Mouse (Mus musculus) heart, embryonic 14.5 days (tissue): Measurements from ENCODE around the gene Sel1l3. TPM values are rescaled to one million over a fixed set of nuclear protein-coding genes. Genes with fewer than 3 reads are reported as not detected.

Experiments
- ATAC-seq: fragments of 200-750 bp; cut with Nextera tagmentation; 2 replicates; pipeline ENCODE4 v1.8.0; 2017; ENCODE audit warnings: low read depth, moderate TSS enrichment; ENCODE audit not compliant: insufficient number of reproducible peaks, insufficient read depth, low FRiP score
- H3K27ac ChIP-seq, 2 experiments: fragments of 200-500 bp in 1 of 2; fragments of 300-500 bp in 1 of 2; sonication (generic) in 1 of 2; replicated peaks in 1 of 2; 2 replicates each; pipeline ENCODE4 v1.5.1; 2012 to 2014; ENCODE audit warnings: low read depth in 2 of 2, low read length in 2 of 2, control low read depth in 1 of 2, mild to moderate bottlenecking in 1 of 2, mixed read lengths in 1 of 2; ENCODE audit not compliant: control insufficient read depth in 1 of 2, insufficient read depth in 1 of 2
- H3K27me3 ChIP-seq: fragments of 300-500 bp; sonication (generic); 2 replicates; pipeline ENCODE4 v1.6.1; 2014; ENCODE audit warnings: mild to moderate bottlenecking, low read length, control low read depth; ENCODE audit not compliant: control insufficient read depth, insufficient read depth
- H3K36me3 ChIP-seq: fragments of 300-500 bp; sonication (generic); 2 replicates; pipeline ENCODE4 v1.6.1; 2014; ENCODE audit warnings: mild to moderate bottlenecking, control low read depth, low read length, mixed read lengths; ENCODE audit not compliant: control insufficient read depth, insufficient read depth
- H3K4me1 ChIP-seq, 2 experiments: fragments of 200-500 bp in 1 of 2; fragments of 300-500 bp in 1 of 2; sonication (generic) in 1 of 2; 2 replicates each; pipeline ENCODE4 v1.6.1; 2012 to 2014; ENCODE audit warnings: low read length in 2 of 2, control low read depth in 1 of 2, mixed read lengths in 1 of 2; ENCODE audit not compliant: control insufficient read depth in 2 of 2, insufficient read depth in 2 of 2
- H3K4me2 ChIP-seq: fragments of 300-500 bp; sonication (generic); 2 replicates; pipeline ENCODE4 v1.6.1; 2014; ENCODE audit warnings: mild to moderate bottlenecking, low read length
- H3K4me3 ChIP-seq, 2 experiments: fragments of 200-500 bp in 1 of 2; fragments of 300-500 bp in 1 of 2; sonication (generic) in 1 of 2; 2 replicates each; pipeline ENCODE4 v1.5.1; 2012 to 2014; ENCODE audit warnings: low read length in 2 of 2, mild to moderate bottlenecking in 2 of 2, control low read depth in 1 of 2, low read depth in 1 of 2, moderate library complexity in 1 of 2; ENCODE audit not compliant: control insufficient read depth in 1 of 2, insufficient read depth in 1 of 2
- H3K9ac ChIP-seq: fragments of 300-500 bp; sonication (generic); 2 replicates; pipeline ENCODE4 v1.6.1; 2014; ENCODE audit warnings: mild to moderate bottlenecking, low read length
- H3K9me3 ChIP-seq: fragments of 300-500 bp; sonication (generic); 2 replicates; pipeline ENCODE4 v1.6.1; 2016; ENCODE audit warnings: low read length, control low read depth; ENCODE audit not compliant: control insufficient read depth
- WGBS: fragments of 180-500 bp; shearing (Covaris S2); extraction: QIAGEN DNeasy Blood & Tissue Kit; methylation state at CpG from one replicate; pipeline ENCODE4 v1.1.7; 2014; 5-methylcytosine and 5-hydroxymethylcytosine counted together
- polyA plus RNA-seq: library from polyadenylated mRNA; unstranded; fragments of >200 nt; fragmentation: Nextera tagmentation; extraction: Ambion mirVana; gene quantifications from 2 replicates; pipeline ENCODE4 v1.2.1, GENCODE M21; 2014

The Sel1l3 gene
- polyA plus RNA-seq, 1 experiment from 2014 or later: 1.7 TPM

DNA sequence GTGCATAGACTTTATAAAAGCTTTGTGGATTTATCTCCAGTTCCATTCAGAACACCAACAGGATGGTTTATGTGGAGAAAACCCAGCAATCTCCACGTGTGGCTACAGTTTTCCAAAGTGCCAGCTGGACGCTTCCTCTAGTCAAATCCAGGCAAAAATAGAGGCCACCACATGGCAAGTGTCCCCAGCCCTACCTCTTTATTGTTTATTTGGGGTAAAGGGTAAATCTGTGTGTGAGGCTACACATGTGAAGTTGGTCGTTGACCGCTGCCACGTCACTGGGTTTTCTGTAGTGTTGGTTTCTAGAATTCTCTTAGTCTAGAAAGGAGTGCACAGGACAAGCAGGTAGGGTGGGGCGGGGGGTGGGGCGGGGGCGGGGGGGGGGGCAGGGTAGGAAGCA, 23.0 kb upstream of the Sel1l3 start:
- no peaks in the 10 kb centered on the region for H3K36me3 ChIP-seq
- ATAC-seq: no peak
- no peak overlapping the region for H3K27ac ChIP-seq
- H3K9ac ChIP-seq: no peak overlapping the region
- H3K9me3 ChIP-seq: no peaks in the 10 kb centered on the region
- H3K4me1 ChIP-seq: peaks cover 16 to 27% of the 10 kb centered on the region in 2 experiments
- no peaks in the 10 kb centered on the region for H3K27me3 ChIP-seq
- no peak overlapping the region for H3K4me2 ChIP-seq
- 81% methylated on average over 7 of the region's 8 CpGs for WGBS
- H3K4me3 ChIP-seq: no peak overlapping the region

DNA sequence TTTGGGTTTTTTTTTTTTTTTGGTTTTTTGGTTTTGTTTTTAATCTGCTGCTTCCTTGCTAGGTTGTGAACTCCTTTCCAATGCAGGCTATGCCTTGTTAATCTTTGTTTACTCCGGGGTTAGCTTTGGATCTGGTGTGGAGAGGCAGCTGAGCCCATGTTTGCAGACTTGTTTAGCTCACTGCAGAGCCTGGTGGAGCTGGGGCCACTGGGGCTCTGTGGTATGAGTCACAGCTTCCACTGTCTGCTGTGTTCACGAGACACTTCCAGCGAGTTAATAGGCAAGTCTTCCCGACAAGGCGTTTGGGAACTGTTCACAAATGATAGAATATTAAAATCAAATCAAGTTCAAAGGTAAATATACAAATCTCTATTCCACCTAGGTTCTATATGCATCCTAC, 22.4 kb upstream of the Sel1l3 start:
- Histone ChIP-seq H3K9me3 (no peaks in the 10 kb centered on the region), H3K4me2 (no peak overlapping the region), H3K9ac (no peak overlapping the region), H3K4me3 (no peak overlapping the region), H3K27ac (peak overlapping the region; percentile 34 to 62; a peak in 2 of 4 replicates), H3K4me1 (peaks cover 14 to 27% of the 10 kb centered on the region in 2 experiments), H3K27me3 (no peaks in the 10 kb centered on the region), H3K36me3 (no peaks in the 10 kb centered on the region)
- no peak for ATAC-seq
- WGBS: 4% methylated on average over 5 of the region's 5 CpGs

DNA sequence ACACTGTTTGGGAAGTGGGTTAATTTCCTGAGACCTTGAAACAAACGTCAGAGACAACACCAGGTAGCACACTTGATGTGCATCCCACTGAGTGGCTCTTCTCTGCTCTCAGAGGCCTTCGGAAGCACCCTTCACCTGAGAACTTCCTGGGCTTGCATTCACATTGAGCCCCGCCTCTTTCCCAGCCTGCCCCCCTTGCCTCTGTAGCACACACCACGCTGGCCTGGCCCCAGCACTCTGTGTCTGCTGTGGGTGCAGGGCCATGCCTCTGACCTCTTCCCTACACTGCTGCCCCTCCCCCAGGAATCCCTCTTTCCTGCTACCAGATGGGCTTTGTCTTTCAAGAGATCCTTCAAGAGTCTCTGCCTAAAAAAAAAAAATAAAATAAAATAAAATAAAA, 21.8 kb upstream of the Sel1l3 start:
- H3K27me3 ChIP-seq: no peaks in the 10 kb centered on the region
- no peaks in the 10 kb centered on the region for H3K9me3 ChIP-seq
- H3K9ac ChIP-seq: no peak overlapping the region
- no peak overlapping the region for H3K4me2 ChIP-seq
- H3K4me3 ChIP-seq: no peak overlapping the region
- peak; percentile 70 for ATAC-seq
- peaks cover 12 to 23% of the 10 kb centered on the region in 2 experiments for H3K4me1 ChIP-seq
- WGBS: 13% methylated on average over 4 of the region's 4 CpGs
- H3K27ac ChIP-seq: peak overlapping the region in 1 of 2 experiments; percentile 62; a peak in 1 of 4 replicates
- H3K36me3 ChIP-seq: no peaks in the 10 kb centered on the region

DNA sequence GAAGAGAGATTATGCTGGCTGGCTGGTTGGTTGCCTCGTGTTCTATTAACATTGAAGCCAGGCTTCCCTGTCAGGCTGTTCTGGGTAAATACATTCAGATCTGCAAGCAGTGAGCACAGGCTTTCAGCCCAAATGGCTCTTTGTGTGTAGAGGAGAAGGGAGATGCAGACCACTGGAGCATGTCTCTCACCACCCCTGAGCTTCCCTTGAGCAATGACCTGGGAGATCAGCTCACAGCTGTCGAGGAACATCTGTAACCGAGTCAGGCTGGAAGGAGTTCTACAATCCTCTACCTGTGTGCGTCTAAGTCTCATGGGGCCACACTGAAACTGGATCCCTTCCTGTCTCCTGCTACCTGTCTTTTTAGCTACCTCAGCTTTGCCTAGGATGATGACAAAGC, 16.8 kb upstream of the Sel1l3 start:
- Histone ChIP-seq H3K36me3 (no peaks in the 10 kb centered on the region), H3K4me1 (peaks cover 4 to 6% of the 10 kb centered on the region in 2 experiments; a peak in 3 of 4 replicates), H3K27me3 (no peaks in the 10 kb centered on the region), H3K27ac (no peak overlapping the region), H3K4me3 (no peak overlapping the region), H3K4me2 (no peak overlapping the region), H3K9me3 (no peaks in the 10 kb centered on the region), H3K9ac (no peak overlapping the region)
- WGBS: 65% methylated on average over 4 of the region's 4 CpGs
- ATAC-seq: no peak

GRCm38 (mm10) chr5:53225434-53225833, 11.7 kb upstream of the Sel1l3 start:
- Histone ChIP-seq H3K4me1 (peaks cover 4 to 7% of the 10 kb centered on the region in 2 experiments; a peak in 2 of 4 replicates), H3K27ac (no peak overlapping the region), H3K4me3 (no peak overlapping the region), H3K4me2 (no peak overlapping the region), H3K27me3 (no peaks in the 10 kb centered on the region), H3K9ac (no peak overlapping the region), H3K36me3 (no peaks in the 10 kb centered on the region), H3K9me3 (no peaks in the 10 kb centered on the region)
- ATAC-seq: no peak
- 85% methylated on average over 13 of the region's 13 CpGs for WGBS

GRCm38 (mm10) chr5:53214801-53215200, 1.1 kb upstream of the Sel1l3 start:
- H3K4me3 ChIP-seq: no peak overlapping the region
- ATAC-seq: no peak
- WGBS: 5% methylated on average over 1 of the region's 1 CpGs
- H3K27me3 ChIP-seq: peaks cover 22% of the 10 kb centered on the region
- no peaks in the 10 kb centered on the region for H3K36me3 ChIP-seq
- H3K9ac ChIP-seq: no peak overlapping the region
- H3K27ac ChIP-seq: no peak overlapping the region
- H3K4me1 ChIP-seq: peaks cover 21 to 25% of the 10 kb centered on the region in 2 experiments
- H3K9me3 ChIP-seq: no peaks in the 10 kb centered on the region
- peak overlapping the region; percentile 100; the same call in 1 of the 2 replicates for H3K4me2 ChIP-seq

DNA sequence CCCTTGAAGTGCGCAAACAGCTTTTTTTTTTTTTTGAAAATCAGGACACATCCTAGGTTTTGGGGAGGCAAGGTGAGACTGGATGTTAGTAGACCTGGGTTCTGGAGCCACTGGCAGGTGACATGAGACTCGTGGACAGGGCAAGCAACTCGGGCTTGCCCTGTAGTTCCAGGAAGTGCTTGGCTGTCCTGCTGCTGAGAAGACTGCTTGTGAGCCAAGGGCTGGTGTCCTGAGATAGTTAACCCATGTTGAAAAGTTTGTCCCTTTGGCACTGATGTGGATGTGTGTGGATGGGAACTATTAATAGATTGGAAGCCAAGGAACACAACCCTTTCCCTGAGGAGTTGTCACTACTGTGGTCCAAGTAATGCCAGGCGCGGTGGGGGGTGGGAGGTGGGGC, 635 bp upstream of the Sel1l3 start:
- Histone ChIP-seq H3K27me3 (peaks cover 22% of the 10 kb centered on the region), H3K4me1 (peaks cover 20 to 22% of the 10 kb centered on the region in 2 experiments), H3K9ac (0 out of 2 replicates have a peak overlapping the region, but pooled peaks have one; percentile 7), H3K9me3 (no peaks in the 10 kb centered on the region), H3K4me2 (peak overlapping the region; percentile 100), H3K4me3 (peak overlapping the region; percentile 61 to 65), H3K27ac (no peak overlapping the region), H3K36me3 (no peaks in the 10 kb centered on the region)
- no peak for ATAC-seq
- WGBS: 15% methylated on average over 5 of the region's 5 CpGs
